Mouse (Mus musculus) limb, embryonic 12.5 days (tissue): ENCODE data around the gene Smad1. TPM values are rescaled to one million over a fixed set of nuclear protein-coding genes. Genes with fewer than 3 reads are reported as not detected.

Experiments
- ATAC-seq: fragments of 200-750 bp; cut with Nextera tagmentation; 2 replicates; pipeline ENCODE4 v1.8.0; 2017; ENCODE audit warnings: low read depth, moderate TSS enrichment; ENCODE audit not compliant: insufficient number of reproducible peaks, insufficient read depth, low FRiP score, low TSS enrichment
- H3K27ac ChIP-seq: fragments of 300-500 bp; sonication (generic); 2 replicates; pipeline ENCODE4 v1.5.1; 2016; ENCODE audit warnings: mild to moderate bottlenecking, moderate library complexity
- H3K27me3 ChIP-seq: fragments of 300-500 bp; sonication (generic); 2 replicates; pipeline ENCODE4 v1.6.1; 2016; ENCODE audit warnings: mild to moderate bottlenecking, moderate library complexity
- H3K36me3 ChIP-seq: fragments of 300-500 bp; sonication (generic); 2 replicates; pipeline ENCODE4 v1.6.1; 2016; ENCODE audit warnings: mild to moderate bottlenecking, moderate library complexity
- H3K4me1 ChIP-seq: fragments of 300-500 bp; sonication (generic); replicated peaks from 2 replicates; pipeline ENCODE4 v1.6.1; 2016
- H3K4me2 ChIP-seq: fragments of 300-500 bp; sonication (generic); 2 replicates; pipeline ENCODE4 v1.6.1; 2016; ENCODE audit warnings: mild to moderate bottlenecking, moderate library complexity
- H3K4me3 ChIP-seq: fragments of 300-500 bp; sonication (generic); replicated peaks from 2 replicates; pipeline ENCODE4 v1.5.1; 2016; ENCODE audit warnings: mild to moderate bottlenecking
- H3K9ac ChIP-seq: fragments of 300-500 bp; sonication (generic); replicated peaks from 2 replicates; pipeline ENCODE4 v1.6.1; 2016; ENCODE audit warnings: mild to moderate bottlenecking, moderate library complexity
- H3K9me3 ChIP-seq: fragments of 300-500 bp; sonication (generic); 2 replicates; pipeline ENCODE4 v1.6.1; 2016; ENCODE audit warnings: mild to moderate bottlenecking, moderate library complexity
- WGBS: fragments of 180-500 bp; shearing (Covaris S2); methylation state at CpG from one replicate; pipeline ENCODE4 v1.1.7; 2016; 5-methylcytosine and 5-hydroxymethylcytosine counted together
- polyA plus RNA-seq: library from polyadenylated mRNA; unstranded; fragments of >200 nt; fragmentation: Nextera tagmentation; extraction: Ambion mirVana; gene quantifications from 2 replicates; pipeline ENCODE4 v1.2.1, GENCODE M21; 2016

Smad1 gene
- polyA plus RNA-seq, 1 experiment from 2014 or later: 46.3 TPM

GRCm38 (mm10) chr8:79329735-79330134, 69.6 kb downstream of the Smad1 start:
- Histone ChIP-seq H3K36me3 (no peaks in the 10 kb centered on the region), H3K4me1 (no peaks in the 10 kb centered on the region; the same call in 1 of the 2 replicates), H3K27ac (no peak overlapping the region), H3K4me2 (no peak overlapping the region), H3K9me3 (no peaks in the 10 kb centered on the region), H3K9ac (no peak overlapping the region), H3K27me3 (no peaks in the 10 kb centered on the region), H3K4me3 (no peak overlapping the region)
- ATAC-seq: no peak
- 85% methylated on average over 2 of the region's 2 CpGs for WGBS

- H3K4me1 ChIP-seq: peaks cover 1% of the 10 kb centered on the region
- 83% methylated on average over 4 of the region's 4 CpGs for WGBS
- no peak overlapping the region for H3K4me3 ChIP-seq
- H3K27me3 ChIP-seq: no peaks in the 10 kb centered on the region
- H3K36me3 ChIP-seq: no peaks in the 10 kb centered on the region
- no peak overlapping the region for H3K27ac ChIP-seq
- no peak overlapping the region for H3K4me2 ChIP-seq
- no peaks in the 10 kb centered on the region for H3K9me3 ChIP-seq
- H3K9ac ChIP-seq: no peak overlapping the region
- ATAC-seq: no peak
Measured at GRCm38 (mm10) chr8:79329182-79329581, 70.1 kb downstream of the Smad1 start.

GRCm38 (mm10) chr8:79325510-79325909, 73.8 kb downstream of the Smad1 start:
- H3K4me1 ChIP-seq: peaks cover 7% of the 10 kb centered on the region
- no peaks in the 10 kb centered on the region for H3K36me3 ChIP-seq
- no peak for ATAC-seq
- H3K9me3 ChIP-seq: no peaks in the 10 kb centered on the region
- no peaks in the 10 kb centered on the region for H3K27me3 ChIP-seq
- no peak overlapping the region for H3K4me3 ChIP-seq
- H3K4me2 ChIP-seq: no peak overlapping the region
- H3K9ac ChIP-seq: no peak overlapping the region
- H3K27ac ChIP-seq: no peak overlapping the region
- 82% methylated on average over 6 of the region's 6 CpGs for WGBS

- Histone ChIP-seq H3K4me2 (no peak overlapping the region), H3K27me3 (no peaks in the 10 kb centered on the region), H3K4me1 (peaks cover 7% of the 10 kb centered on the region), H3K27ac (no peak overlapping the region), H3K4me3 (no peak overlapping the region), H3K9me3 (no peaks in the 10 kb centered on the region), H3K9ac (no peak overlapping the region), H3K36me3 (no peaks in the 10 kb centered on the region)
- no peak for ATAC-seq
- 69% methylated on average over 5 of the region's 5 CpGs for WGBS
Measured at GRCm38 (mm10) chr8:79324928-79325327, 74.4 kb downstream of the Smad1 start.

- WGBS: 53% methylated on average over 3 of the region's 3 CpGs
- Histone ChIP-seq H3K4me1 (peaks cover 7% of the 10 kb centered on the region), H3K4me2 (no peak overlapping the region), H3K27ac (no peak overlapping the region), H3K36me3 (no peaks in the 10 kb centered on the region), H3K27me3 (no peaks in the 10 kb centered on the region), H3K9me3 (no peaks in the 10 kb centered on the region), H3K4me3 (no peak overlapping the region), H3K9ac (no peak overlapping the region)
- ATAC-seq: no peak
Measured at GRCm38 (mm10) chr8:79324036-79324435, 75.3 kb downstream of the Smad1 start.

- ATAC-seq: no peak
Measured at GRCm38 (mm10) chr8:79323121-79323520, 76.2 kb downstream of the Smad1 start.

GRCm38 (mm10) chr8:79310801-79311200, 88.5 kb downstream of the Smad1 start:
- H3K4me3 ChIP-seq: no peak overlapping the region
- H3K36me3 ChIP-seq: no peaks in the 10 kb centered on the region
- no peaks in the 10 kb centered on the region for H3K4me1 ChIP-seq
- no peaks in the 10 kb centered on the region for H3K27me3 ChIP-seq
- 73% methylated on average over 2 of the region's 2 CpGs for WGBS
- no peak overlapping the region for H3K4me2 ChIP-seq
- ATAC-seq: no peak
- no peak overlapping the region for H3K27ac ChIP-seq
- no peak overlapping the region for H3K9ac ChIP-seq
- H3K9me3 ChIP-seq: 0 out of 2 replicates have a peak, but pooled peaks cover 3% of the 10 kb centered on the region

More at GRCm38 (mm10) chr8:79323121-79323520, 76.2 kb downstream of the Smad1 start:
- WGBS: 52% methylated on average over 7 of the region's 7 CpGs
- no peak overlapping the region for H3K4me3 ChIP-seq
- no peak overlapping the region for H3K9ac ChIP-seq
- no peak overlapping the region for H3K27ac ChIP-seq
- H3K9me3 ChIP-seq: no peaks in the 10 kb centered on the region
- peaks cover 7% of the 10 kb centered on the region for H3K4me1 ChIP-seq
- H3K4me2 ChIP-seq: no peak overlapping the region
- no peaks in the 10 kb centered on the region for H3K36me3 ChIP-seq
- H3K27me3 ChIP-seq: no peaks in the 10 kb centered on the region

- WGBS: 64% methylated on average over 5 of the region's 5 CpGs
Measured at GRCm38 (mm10) chr8:79305941-79306340, 93.4 kb downstream of the Smad1 start.

GRCm38 (mm10) chr8:79301548-79301947, 97.8 kb downstream of the Smad1 start:
- Histone ChIP-seq H3K27me3 (no peaks in the 10 kb centered on the region), H3K4me3 (no peak overlapping the region), H3K9ac (no peak overlapping the region), H3K4me1 (peaks cover 9% of the 10 kb centered on the region), H3K9me3 (no peaks in the 10 kb centered on the region), H3K36me3 (no peaks in the 10 kb centered on the region), H3K27ac (no peak overlapping the region), H3K4me2 (no peak overlapping the region)
- WGBS: 80% methylated on average over 3 of the region's 3 CpGs
- no peak for ATAC-seq

More at GRCm38 (mm10) chr8:79305941-79306340, 93.4 kb downstream of the Smad1 start:
- Histone ChIP-seq H3K27me3 (no peaks in the 10 kb centered on the region), H3K9ac (no peak overlapping the region), H3K27ac (no peak overlapping the region), H3K36me3 (no peaks in the 10 kb centered on the region), H3K9me3 (no peaks in the 10 kb centered on the region), H3K4me3 (no peak overlapping the region), H3K4me1 (peaks cover 6% of the 10 kb centered on the region), H3K4me2 (no peak overlapping the region)
- no peak for ATAC-seq

GRCm38 (mm10) chr8:79299704-79300103, 99.6 kb downstream of the Smad1 start:
- H3K27ac ChIP-seq: no peak overlapping the region
- WGBS: 78% methylated on average over 5 of the region's 5 CpGs
- no peaks in the 10 kb centered on the region for H3K36me3 ChIP-seq
- no peak overlapping the region for H3K4me3 ChIP-seq
- peaks cover 18% of the 10 kb centered on the region for H3K4me1 ChIP-seq
- no peaks in the 10 kb centered on the region for H3K27me3 ChIP-seq
- no peak overlapping the region for H3K4me2 ChIP-seq
- H3K9ac ChIP-seq: no peak overlapping the region
- H3K9me3 ChIP-seq: no peaks in the 10 kb centered on the region
- ATAC-seq: no peak

- Histone ChIP-seq H3K9me3 (no peaks in the 10 kb centered on the region), H3K9ac (no peak overlapping the region), H3K4me2 (no peak overlapping the region), H3K27ac (no peak overlapping the region), H3K36me3 (no peaks in the 10 kb centered on the region), H3K4me1 (peaks cover 29% of the 10 kb centered on the region), H3K27me3 (no peaks in the 10 kb centered on the region), H3K4me3 (no peak overlapping the region)
- 51% methylated on average over 3 of the region's 3 CpGs for WGBS
- no peak for ATAC-seq
Measured at GRCm38 (mm10) chr8:79297763-79298162, 101.6 kb downstream of the Smad1 start.

- Histone ChIP-seq H3K9ac (peak overlapping the region; percentile 79), H3K4me3 (peak overlapping the region; percentile 58), H3K9me3 (no peaks in the 10 kb centered on the region), H3K27me3 (no peaks in the 10 kb centered on the region), H3K4me1 (peaks cover 22% of the 10 kb centered on the region), H3K4me2 (peak overlapping the region; percentile 72), H3K36me3 (no peaks in the 10 kb centered on the region), H3K27ac (peak overlapping the region; percentile 99)
- ATAC-seq: no peak
- WGBS: 15% methylated on average over 18 of the region's 18 CpGs
Measured at GRCm38 (mm10) chr8:79295276-79296105, 103.8 kb downstream of the Smad1 start.
